Mouse (Mus musculus): ENCODE results near the gene Rps19.
A peak's percentile ranks its signal among the peaks of the same experiment; 100 is the strongest.

Rps19 gene

GRCm38 (mm10) chr7:24883896-24884692 is at the start of gene Rps19:
Gene Rps19, plus strand, starts transcription at chr7:24884371.
- DNase-seq: peak; percentile 100

- peak; percentile 83 for DNase-seq
These were observed 45.3 kb upstream of the Rps19 start for GRCm38 (mm10) chr7:24838732-24839409.

- peak; percentile 80 for DNase-seq
These were observed 44.8 kb upstream of the Rps19 start for GRCm38 (mm10) chr7:24839410-24839808.

- DNase-seq: no peak
These were observed 43.8 kb upstream of the Rps19 start for GRCm38 (mm10) chr7:24840331-24840730.

- DNase-seq: peak; percentile 72
These were observed 43.2 kb upstream of the Rps19 start for GRCm38 (mm10) chr7:24841009-24841408.

GRCm38 (mm10) chr7:24844144-24844543 is 40.0 kb upstream of the Rps19 start:
- DNase-seq: peak; percentile 22

- DNase-seq: peak; percentile 53
These were observed 39.0 kb upstream of the Rps19 start for GRCm38 (mm10) chr7:24845181-24845580.

GRCm38 (mm10) chr7:24845713-24846112 is 38.5 kb upstream of the Rps19 start:
- peak; percentile 63 for DNase-seq

GRCm38 (mm10) chr7:24846576-24846975 is 37.6 kb upstream of the Rps19 start:
- peak; percentile 6 for DNase-seq

- DNase-seq: peak; percentile 87
These were observed 34.0 kb upstream of the Rps19 start for GRCm38 (mm10) chr7:24850162-24850561.

GRCm38 (mm10) chr7:24850899-24851303 is 33.3 kb upstream of the Rps19 start:
- DNase-seq: peak; percentile 91

GRCm38 (mm10) chr7:24851596-24852325 is 32.4 kb upstream of the Rps19 start:
- DNase-seq: peak; percentile 61

GRCm38 (mm10) chr7:24852557-24853232 is 31.5 kb upstream of the Rps19 start:
- DNase-seq: peak; percentile 74

GRCm38 (mm10) chr7:24853233-24853563 is 31.0 kb upstream of the Rps19 start:
- peak; percentile 68 for DNase-seq

- peak; percentile 61 for DNase-seq
These were observed 30.5 kb upstream of the Rps19 start for GRCm38 (mm10) chr7:24853695-24854094.

GRCm38 (mm10) chr7:24856460-24857120 is 27.6 kb upstream of the Rps19 start:
- peak; percentile 86 for DNase-seq

- DNase-seq: no peak
These were observed 24.9 kb upstream of the Rps19 start for GRCm38 (mm10) chr7:24859234-24859633.

- no peak for DNase-seq
These were observed 22.3 kb upstream of the Rps19 start, which contains the start of gene Gm9844 for GRCm38 (mm10) chr7:24861913-24862312. Gene Gm9844, plus strand, starts transcription at chr7:24862213.

- DNase-seq: no peak
These were observed 21.3 kb upstream of the Rps19 start for GRCm38 (mm10) chr7:24862853-24863252.

- no peak for DNase-seq
These were observed 20.0 kb upstream of the Rps19 start for GRCm38 (mm10) chr7:24864156-24864555.

- DNase-seq: no peak
These were observed 15.1 kb upstream of the Rps19 start for GRCm38 (mm10) chr7:24869080-24869479.

- DNase-seq: no peak
These were observed 14.5 kb upstream of the Rps19 start, which contains the start of the genes Lypd4 and Dmrtc2 for GRCm38 (mm10) chr7:24869532-24870165. Gene Lypd4, minus strand, starts transcription at chr7:24869941. Gene Dmrtc2, plus strand, starts transcription at chr7:24870057.
